Mouse (Mus musculus) heart, postnatal 25 days (tissue): ENCODE results near the gene Hoxb9. TPM values are rescaled to one million over a fixed set of nuclear protein-coding genes. Genes with fewer than 3 reads are reported as not detected.

Experiments
- DNase-seq: peaks from one replicate; pipeline ENCODE4 v3.0.0; 2022; ENCODE audit warnings: low spot score
- intact Hi-C: fragments of 180-260 bp; cut with DNase I; formaldehyde crosslinking; loops from one replicate; pipeline ENCODE4 v1.15.1; 2025
- microRNA-seq: library from miRNA; unstranded; fragments of <30 nt; microRNA quantifications from one replicate; pipeline ENCODE4 v1.2.0, GENCODE M21; 2022
- total RNA-seq, 2 experiments: library from RNA; stranded (reverse); gene quantifications; 2 replicates each; pipeline ENCODE4 v1.2.3; 2021

Gene Hoxb9
- total RNA-seq, 2 experiments from 2014 or later, result not detected

GRCm38 (mm10) chr11:96322738-96323137 lies 51.5 kb downstream of the Hoxb9 start:
- DNase-seq, result no peak
- intact Hi-C loops, result no loop called here

DNA sequence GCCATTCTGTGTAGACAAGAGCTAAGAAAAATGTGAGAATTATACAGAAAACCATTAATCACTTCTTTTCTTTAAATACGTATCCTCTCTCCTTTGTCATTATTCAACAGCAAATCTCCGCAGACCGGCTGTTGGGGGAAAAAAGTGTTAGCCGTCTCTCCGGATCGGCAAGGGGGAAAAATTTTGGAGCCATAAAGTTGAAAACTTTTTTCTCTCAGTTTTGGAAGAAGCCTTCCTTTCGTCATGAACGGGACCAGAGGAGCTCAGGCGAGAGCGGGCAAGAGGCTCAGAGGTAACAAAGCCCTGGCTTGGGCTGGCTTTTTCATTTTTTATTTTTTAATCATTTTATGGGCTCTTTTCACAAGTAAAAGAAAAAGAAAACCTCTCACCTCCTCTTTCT lies 51.9 kb downstream of the Hoxb9 start, which contains the start of gene Hoxb3:
TSS of gene Hoxb3 (plus strand) at position 173 of the 400 bp plus-strand sequence.
- intact Hi-C loops, result no loop called here
- no peak for DNase-seq

DNA sequence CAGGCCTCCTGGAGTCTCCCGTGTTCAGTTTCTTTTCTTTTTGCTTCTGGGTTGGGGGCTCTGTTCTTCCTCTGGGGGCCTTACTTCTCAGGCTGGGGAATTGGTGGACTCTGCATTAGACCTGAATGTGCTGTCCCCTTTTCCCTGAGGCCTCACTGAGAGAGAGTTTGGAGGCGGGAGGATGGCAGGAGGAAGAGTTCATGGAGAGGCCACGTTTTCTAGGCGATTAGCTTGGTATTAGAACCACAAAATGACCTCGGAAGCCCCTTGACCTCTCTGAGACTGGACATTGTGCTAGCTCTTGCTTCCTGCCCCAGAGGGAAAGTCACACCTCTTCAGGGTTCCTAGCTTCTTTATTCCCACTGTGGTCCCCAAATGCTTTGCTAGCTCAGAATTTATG lies 52.9 kb downstream of the Hoxb9 start:
- no peak for DNase-seq
- intact Hi-C loops, result no loop called here

DNA sequence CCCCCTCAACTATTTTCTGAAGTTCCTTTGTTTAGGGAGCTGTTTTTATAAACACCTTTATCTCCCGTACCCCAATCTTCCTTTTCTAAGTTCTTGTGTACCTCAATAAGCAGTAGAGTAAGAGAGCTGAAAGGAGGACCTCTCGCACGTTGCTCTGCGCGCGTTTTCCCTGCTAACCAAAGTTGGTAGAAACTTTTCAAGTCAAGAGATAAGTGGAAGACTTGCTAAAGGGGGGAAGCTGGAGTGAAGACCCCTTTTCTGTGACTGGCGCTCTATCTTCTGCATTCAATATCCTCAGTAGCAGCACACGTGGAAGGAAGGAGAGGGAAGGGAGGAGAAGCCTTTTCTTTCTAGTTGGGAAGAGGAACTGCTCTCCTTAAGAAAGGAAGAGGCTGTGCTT lies 53.7 kb downstream of the Hoxb9 start:
- no peak for DNase-seq
- intact Hi-C loops, result no loop called here

GRCm38 (mm10) chr11:96325747-96326212 lies 54.5 kb downstream of the Hoxb9 start:
- intact Hi-C loops, result no loop called here
- DNase-seq, result no peak

Small RNA genes within 50 kb of the gene (microRNA-seq; reads per million reads assigned to microRNA genes)
- gene Mir10a (1,302 reads per million, percentile 81 among the genes with 10 or more reads in this experiment), gene Mir196a-1 (not detected)

Other genes with a start within 250 kb of the Hoxb9 start
- gene Gip, start 246.9 kb upstream of the Hoxb9 start, total RNA-seq, result not detected
- gene Snf8, start 236.6 kb upstream of the Hoxb9 start, total RNA-seq, result 10 to 100 TPM; 45.7 to 46.9 TPM
- 10 to 100 TPM; 29.0 to 32.2 TPM for gene Ube2z, start 206.1 kb upstream of the Hoxb9 start, total RNA-seq
- gene Atp5g1, start 195.8 kb upstream of the Hoxb9 start, total RNA-seq, result 1,000 to 10,000 TPM; 3,505 to 3,833 TPM
- not detected for gene Calcoco2, start 159.5 kb upstream of the Hoxb9 start, total RNA-seq
- gene Ttll6, start 137.7 kb upstream of the Hoxb9 start, total RNA-seq, result not detected
- gene Hoxb13, start 77.1 kb upstream of the Hoxb9 start, total RNA-seq, result not detected
- not detected for gene Hoxb8, start 10.4 kb downstream of the Hoxb9 start, total RNA-seq
- gene Hoxb7, start 15.2 kb downstream of the Hoxb9 start, total RNA-seq, result not detected
- not detected for gene Hoxb6, start 21.0 kb downstream of the Hoxb9 start, total RNA-seq
- gene Hoxb5, start 31.9 kb downstream of the Hoxb9 start, total RNA-seq, result under 1 TPM; 0.10 to 0.14 TPM
- gene Hoxb4, start 46.8 kb downstream of the Hoxb9 start, total RNA-seq, result under 1 TPM; 0.57 to 0.59 TPM
- gene Hoxb3, start 51.9 kb downstream of the Hoxb9 start, total RNA-seq, result under 1 TPM; 0.36 to 0.45 TPM
- 1 to 10 TPM in 1 of 2 experiments, under 1 TPM in 1; 0.81 to 1.3 TPM for gene Hoxb2, start 79.1 kb downstream of the Hoxb9 start, total RNA-seq
- gene Hoxb1, start 94.3 kb downstream of the Hoxb9 start, total RNA-seq, result not detected
- gene Skap1, start 193.1 kb downstream of the Hoxb9 start, total RNA-seq, result under 1 TPM in 1 of 2 experiments, not detected in 1; 0.17 TPM